Mouse (Mus musculus): ENCODE data around the gene Ric8a. TPM values are rescaled to one million over a fixed set of nuclear protein-coding genes. Genes with fewer than 3 reads are reported as not detected.
A peak's percentile ranks its signal among the peaks of the same experiment; 100 is the strongest.

Ric8a gene
- 10 to 100 TPM; 12.7 TPM for total RNA-seq (2021)
- long read RNA-seq, experiment 1, transcript Ric8a-201 (10 exons, 3,406 nt): major isoform, 26 of 34 reads
- long read RNA-seq, experiment 1, partial matches to known transcripts: 2 of 34 reads
- long read RNA-seq, experiment 1, other reads (novel, unspliced or antisense): 5 of 34 reads
- long read RNA-seq, experiment 2, transcript Ric8a-201 (10 exons, 3,406 nt): major isoform, 9 of 14 reads
- long read RNA-seq, experiment 2, partial matches to known transcripts: 1 of 14 reads
- long read RNA-seq, experiment 2, other reads (novel, unspliced or antisense): 3 of 14 reads

GRCm38 (mm10) chr7:140856785-140857549, at the start of gene Ric8a:
Gene Ric8a, plus strand, starts transcription at chr7:140856957.
- DNase-seq: peak; percentile 95
- peak within 1 kb of the TSS; percentile 99 for H3K27ac ChIP-seq
- H3K4me3 ChIP-seq: peak within 1 kb of the TSS; percentile 96
- intact Hi-C loops (cut with DNase I): loop anchor here (2.0 kb wide), 2 partner anchors 24 to 46 kb away; partner anchors contain the start of gene Psmd13
- TF ChIP-seq CTCF (IDR thresholded peaks at IDR 0.05): no peak

GRCm38 (mm10) chr7:140810496-140810895, 46.3 kb upstream of the Ric8a start:
- no peak for DNase-seq
- no peak for TF ChIP-seq CTCF (IDR thresholded peaks at IDR 0.05)
- intact Hi-C loops (cut with DNase I): no loop called here
- Histone ChIP-seq H3K4me3 (no peak overlapping the region), H3K27ac (no peak overlapping the region)

GRCm38 (mm10) chr7:140811714-140812113, 45.0 kb upstream of the Ric8a start:
- Histone ChIP-seq H3K27ac (no peak overlapping the region), H3K4me3 (no peak overlapping the region)
- TF ChIP-seq CTCF (IDR thresholded peaks at IDR 0.05): no peak
- no peak for DNase-seq
- intact Hi-C loops (cut with DNase I): no loop called here

GRCm38 (mm10) chr7:140812850-140813249, 43.9 kb upstream of the Ric8a start:
- intact Hi-C loops (cut with DNase I): no loop called here
- H3K27ac ChIP-seq: no peak overlapping the region
- TF ChIP-seq CTCF (IDR thresholded peaks at IDR 0.05): no peak
- H3K4me3 ChIP-seq: no peak overlapping the region
- no peak for DNase-seq

- TF ChIP-seq CTCF (IDR thresholded peaks at IDR 0.05): no peak
- intact Hi-C loops (cut with DNase I): no loop called here
- no peak for DNase-seq
- H3K27ac ChIP-seq: no peak overlapping the region
- H3K4me3 ChIP-seq: no peak overlapping the region
Measured at GRCm38 (mm10) chr7:140820173-140820572, 36.6 kb upstream of the Ric8a start.

GRCm38 (mm10) chr7:140821305-140821652, 35.5 kb upstream of the Ric8a start:
- Histone ChIP-seq H3K27ac (no peak overlapping the region), H3K4me3 (no peak overlapping the region; the same call in 1 of the 2 replicates)
- no peak for TF ChIP-seq CTCF (IDR thresholded peaks at IDR 0.05)
- DNase-seq: no peak
- intact Hi-C loops (cut with DNase I): no loop called here

GRCm38 (mm10) chr7:140821653-140822329, 35.0 kb upstream of the Ric8a start, which contains the start of gene Zfp941:
Gene Zfp941, minus strand, starts transcription at chr7:140822178.
- intact Hi-C loops (cut with DNase I): no loop called here
- peak within 1 kb of the TSS; percentile 50 for H3K4me3 ChIP-seq
- TF ChIP-seq CTCF (IDR thresholded peaks at IDR 0.05): no peak
- no peak within 1 kb of the TSS for H3K27ac ChIP-seq
- DNase-seq: no peak

- TF ChIP-seq CTCF (IDR thresholded peaks at IDR 0.05): no peak
- intact Hi-C loops (cut with DNase I): no loop called here
- Histone ChIP-seq H3K27ac (no peak overlapping the region), H3K4me3 (no peak overlapping the region)
- no peak for DNase-seq
Measured at GRCm38 (mm10) chr7:140822731-140823130, 34.0 kb upstream of the Ric8a start.

GRCm38 (mm10) chr7:140828171-140828881, 28.4 kb upstream of the Ric8a start:
- TF ChIP-seq CTCF (IDR thresholded peaks at IDR 0.05): peak; percentile 38; the same call in 1 of the 2 replicates
- intact Hi-C loops (cut with DNase I): no loop called here
- peak overlapping the region; percentile 6; the same call in 1 of the 2 replicates for H3K27ac ChIP-seq
- H3K4me3 ChIP-seq: peak overlapping the region; percentile 19; the same call in 1 of the 2 replicates
- DNase-seq: no peak

GRCm38 (mm10) chr7:140831447-140831846, 25.3 kb upstream of the Ric8a start:
- no peak for DNase-seq
- intact Hi-C loops (cut with DNase I): loop anchor here (10.0 kb wide), 1 partner anchor 757 kb away; no protein-coding TSS in a partner anchor
- TF ChIP-seq CTCF (IDR thresholded peaks at IDR 0.05): no peak
- no peak overlapping the region for H3K4me3 ChIP-seq
- no peak overlapping the region for H3K27ac ChIP-seq

GRCm38 (mm10) chr7:140833341-140833740, 23.4 kb upstream of the Ric8a start:
- Histone ChIP-seq H3K27ac (no peak overlapping the region), H3K4me3 (no peak overlapping the region)
- no peak for TF ChIP-seq CTCF (IDR thresholded peaks at IDR 0.05)
- intact Hi-C loops (cut with DNase I): loop anchor here (10.0 kb wide), 1 partner anchor 759 kb away; no protein-coding TSS in a partner anchor
- DNase-seq: no peak
